Mouse (Mus musculus) C2C12 (cell line): ENCODE measurements around the gene Cabp1. TPM values are rescaled to one million over a fixed set of nuclear protein-coding genes. Genes with fewer than 3 reads are reported as not detected.

Experiments
- H3K27me3 ChIP-seq: one replicate; pipeline ENCODE4 v1.6.1; 2011; ENCODE audit not compliant: control insufficient read depth, insufficient read depth, insufficient read length
- H3K36me3 ChIP-seq: one replicate; pipeline ENCODE4 v1.6.1; 2011; ENCODE audit not compliant: control insufficient read depth, insufficient read depth
- H3K4me3 ChIP-seq: one replicate; pipeline ENCODE4 v1.5.1; 2011; ENCODE audit warnings: mild to moderate bottlenecking, control low read depth; ENCODE audit not compliant: poor library complexity, insufficient read depth, severe bottlenecking
- H3K79me2 ChIP-seq: one replicate; pipeline ENCODE4 v1.6.1; 2011; ENCODE audit not compliant: control insufficient read depth, insufficient read depth
- H3K79me3 ChIP-seq: one replicate; pipeline ENCODE4 v1.6.1; 2011; ENCODE audit warnings: low read depth, control low read depth
- H3ac ChIP-seq: one replicate; pipeline ENCODE3; 2011; ENCODE audit warnings: low read depth; ENCODE audit not compliant: control insufficient read depth, insufficient read length
- CEBPB ChIP-seq: IDR thresholded peaks from one replicate; pipeline ENCODE4 v1.6.1; 2011; ENCODE audit warnings: low read depth, mild to moderate bottlenecking, control low read depth, moderate library complexity
- CTCF ChIP-seq: IDR thresholded peaks from one replicate; pipeline ENCODE4 v1.5.1; 2011; ENCODE audit not compliant: control insufficient read depth, insufficient read depth, insufficient read length
- FOSL1 ChIP-seq: IDR thresholded peaks from one replicate; pipeline ENCODE4 v1.8.0; 2011; ENCODE audit warnings: mild to moderate bottlenecking, low read length; ENCODE audit not compliant: poor library complexity, insufficient read depth, severe bottlenecking
- MAX ChIP-seq: IDR thresholded peaks from one replicate; pipeline ENCODE4 v1.6.1; 2011; ENCODE audit warnings: mild to moderate bottlenecking, control low read depth
- MYOD1 ChIP-seq: IDR thresholded peaks from one replicate; pipeline ENCODE4 v1.6.1; 2011; ENCODE audit warnings: low read depth; ENCODE audit not compliant: control insufficient read depth, insufficient read length
- MYOG ChIP-seq: IDR thresholded peaks from one replicate; pipeline ENCODE4 v1.6.1; 2011; ENCODE audit not compliant: control insufficient read depth, insufficient read length; ENCODE audit errors: extremely low read depth
- USF1 ChIP-seq: IDR thresholded peaks from one replicate; pipeline ENCODE4 v1.6.1; 2011; ENCODE audit warnings: low read depth, mild to moderate bottlenecking, control low read depth, moderate library complexity
- polyA plus RNA-seq: library from polyadenylated mRNA; unstranded; fragments of >200 nt; fragmentation: generic; extraction: Trizol; gene quantifications from one replicate; pipeline ENCODE4 v1.2.1, GENCODE M21; 2012; ENCODE audit warnings: missing spikeins

Cabp1 gene
- polyA plus RNA-seq, 1 experiment = 0.12 TPM

DNA sequence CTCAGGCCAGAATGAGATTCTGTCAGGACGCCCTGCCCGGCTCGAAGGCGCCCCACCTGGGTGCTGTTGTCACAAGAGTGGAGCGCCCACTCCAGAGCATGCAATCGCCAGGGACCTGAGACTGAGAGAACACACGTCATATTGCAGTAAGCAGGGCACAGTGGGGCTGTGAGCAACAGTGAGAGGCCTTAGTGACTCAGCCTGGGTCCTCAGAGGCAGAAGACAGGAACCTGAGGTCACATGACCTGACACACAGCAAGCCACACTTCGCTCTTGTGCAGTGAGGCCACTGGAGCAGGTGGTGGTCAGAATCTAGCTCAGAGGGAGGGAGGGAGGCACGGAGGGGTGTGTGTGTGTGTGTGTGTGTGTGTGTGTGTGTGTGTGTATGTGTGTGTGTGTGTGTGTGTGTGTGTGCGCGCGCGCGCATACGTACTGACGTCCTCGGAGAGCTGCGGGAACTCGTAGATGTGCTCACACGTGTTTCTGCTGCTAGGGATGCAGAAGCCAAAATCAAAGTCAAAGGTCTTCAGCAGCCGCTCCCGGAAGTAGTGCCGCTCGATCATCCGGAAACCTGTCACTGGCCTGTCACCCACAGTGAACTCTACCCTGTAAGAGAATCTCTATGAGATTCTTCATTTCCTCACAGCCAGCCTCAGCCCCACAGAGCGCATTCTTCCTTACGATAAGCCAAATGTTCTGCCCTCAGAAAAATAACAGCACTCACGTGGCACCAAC lies 67.4 kb downstream of the Cabp1 start:
- H3K79me2 ChIP-seq = peaks cover 13% of the 10 kb centered on the region
- H3K36me3 ChIP-seq = peaks cover 46% of the 10 kb centered on the region

DNA sequence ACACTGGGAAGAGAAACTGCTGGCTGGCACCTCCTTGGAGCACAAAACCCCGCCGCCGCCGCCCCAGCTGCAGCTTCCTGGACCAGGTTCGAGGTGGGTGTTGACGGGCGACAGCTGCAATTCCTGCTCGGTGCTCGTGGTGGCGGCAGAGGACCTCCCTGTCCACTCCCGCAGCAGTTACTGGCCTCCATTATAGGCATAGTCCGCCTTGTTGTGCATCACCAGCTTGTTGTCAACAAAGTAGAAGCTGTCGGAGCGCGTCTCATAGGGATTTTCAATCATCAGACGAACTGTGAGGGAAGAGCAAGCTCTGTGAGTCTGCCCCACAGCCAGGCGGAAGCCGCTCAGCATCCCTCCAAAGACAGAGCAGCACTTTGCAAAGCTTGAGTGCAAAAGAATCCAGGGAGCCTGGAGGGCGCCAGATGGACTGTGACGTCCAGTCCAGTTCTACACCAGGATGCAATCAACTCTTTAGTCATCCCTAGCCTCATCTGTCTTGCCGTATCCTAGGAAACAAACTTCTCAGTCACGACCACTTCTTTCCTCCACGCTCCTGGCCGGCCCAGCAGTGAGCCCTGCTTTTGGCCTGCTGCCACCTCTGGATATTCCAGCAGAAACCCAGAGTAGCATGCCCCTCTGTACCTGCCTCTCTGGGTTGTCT lies 68.8 kb downstream of the Cabp1 start:
- H3K79me3 ChIP-seq = no peaks in the 10 kb centered on the region
- H3K36me3 ChIP-seq = peaks cover 46% of the 10 kb centered on the region
- H3K4me3 ChIP-seq = no peak overlapping the region
- H3K79me2 ChIP-seq = no peaks in the 10 kb centered on the region
- H3ac ChIP-seq = no peak overlapping the region
- no peak for TF ChIP-seq MYOD1
- no peak for TF ChIP-seq USF1
- TF ChIP-seq MYOG = no peak
- peak; percentile 96 for TF ChIP-seq CTCF
- no peaks in the 10 kb centered on the region for H3K27me3 ChIP-seq

More for the DNA sequence above, 67.4 kb downstream of the Cabp1 start:
- no peak overlapping the region for H3ac ChIP-seq
- H3K4me3 ChIP-seq = no peak overlapping the region
- no peaks in the 10 kb centered on the region for H3K27me3 ChIP-seq
- H3K79me3 ChIP-seq = peaks cover 2% of the 10 kb centered on the region
- TF ChIP-seq CEBPB (no peak), CTCF (no peak), USF1 (peak; percentile 2)

DNA sequence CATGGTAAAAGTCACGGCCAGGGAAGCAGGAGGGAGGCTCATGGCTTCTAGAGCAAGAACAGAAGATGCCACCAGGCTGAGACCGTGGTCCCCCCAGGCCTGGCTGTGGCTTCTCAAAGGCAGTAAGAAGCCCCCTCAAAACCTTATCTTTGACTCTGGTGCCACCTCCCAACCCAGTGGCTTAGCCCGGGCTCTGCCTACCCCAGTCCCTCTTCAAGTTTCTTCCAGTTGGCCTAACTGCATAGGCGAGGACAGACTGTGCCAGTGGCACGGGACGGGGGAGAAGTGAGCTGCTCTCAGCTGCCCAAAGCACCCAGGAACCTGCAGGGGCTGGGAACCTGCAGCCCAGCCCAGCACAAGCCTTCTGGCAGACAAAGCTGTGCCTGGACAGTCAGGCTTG lies 69.5 kb downstream of the Cabp1 start:
- Histone ChIP-seq H3K27me3 (no peaks in the 10 kb centered on the region), H3K4me3 (no peak overlapping the region), H3ac (no peak overlapping the region), H3K36me3 (peaks cover 43% of the 10 kb centered on the region), H3K79me2 (no peaks in the 10 kb centered on the region), H3K79me3 (no peaks in the 10 kb centered on the region)
- TF ChIP-seq CEBPB = no peak
- TF ChIP-seq USF1 = no peak
- no peak for TF ChIP-seq MYOD1
- TF ChIP-seq FOSL1 = no peak
- no peak for TF ChIP-seq MYOG
- TF ChIP-seq CTCF = no peak
- TF ChIP-seq MAX = no peak

DNA sequence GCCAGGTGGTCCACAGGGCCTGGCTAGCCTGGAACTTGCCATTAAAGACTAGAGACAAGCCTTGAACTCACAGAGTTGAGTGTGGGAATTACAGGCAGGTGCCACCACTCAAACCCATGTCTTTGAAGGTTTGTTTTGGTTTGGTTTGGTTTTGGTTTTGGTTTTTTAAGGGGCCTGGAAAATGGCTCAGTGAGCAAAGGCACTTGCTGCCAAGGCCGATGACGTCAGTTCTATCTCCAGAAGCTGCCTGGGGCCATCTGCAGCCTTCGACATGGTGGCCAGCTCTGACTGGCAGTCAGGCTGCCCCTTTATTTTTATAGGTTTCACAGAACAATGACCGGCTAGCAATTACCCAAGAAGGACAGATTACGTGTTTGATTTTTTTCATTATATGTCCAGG lies 73.2 kb downstream of the Cabp1 start:
- Histone ChIP-seq H3K79me2 (peaks cover 31% of the 10 kb centered on the region), H3K79me3 (peaks cover 19% of the 10 kb centered on the region), H3K36me3 (peaks cover 35% of the 10 kb centered on the region), H3ac (no peak overlapping the region), H3K27me3 (no peaks in the 10 kb centered on the region), H3K4me3 (no peak overlapping the region)
- TF ChIP-seq CTCF = no peak
- no peak for TF ChIP-seq MYOG
- TF ChIP-seq CEBPB = no peak
- TF ChIP-seq MYOD1 = no peak
- no peak for TF ChIP-seq USF1
- TF ChIP-seq FOSL1 = no peak
- TF ChIP-seq MAX = no peak

DNA sequence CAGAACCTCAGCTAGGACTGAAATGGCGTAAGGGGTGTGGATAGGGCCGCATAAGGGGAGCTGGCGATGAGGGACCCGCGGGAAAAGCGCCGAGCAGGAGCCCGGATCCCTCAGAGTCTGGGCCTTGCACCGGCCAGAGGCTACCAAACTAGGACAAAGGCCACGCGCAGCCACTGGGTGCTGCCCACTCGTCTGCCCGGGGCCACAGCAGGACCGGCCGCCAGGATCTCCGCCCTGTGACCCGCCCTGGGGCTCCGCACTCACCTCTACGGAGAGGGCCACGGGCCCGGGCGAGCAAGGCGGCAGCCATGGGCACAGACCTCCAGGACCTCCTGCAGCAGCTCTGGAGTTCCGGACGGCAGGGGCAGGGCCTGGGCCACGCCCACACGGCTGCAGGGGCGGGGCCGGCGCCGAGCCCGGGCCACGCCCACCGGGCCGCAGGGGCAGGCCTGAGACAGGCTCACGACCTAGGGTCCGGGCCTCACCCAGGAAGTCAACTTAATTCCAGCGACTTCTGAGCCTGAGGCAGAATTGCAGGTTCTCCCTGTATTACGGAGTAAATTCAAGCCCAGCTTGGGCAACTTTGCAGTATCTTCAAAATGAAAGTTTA lies 75.1 kb downstream of the Cabp1 start, which contains the start of gene Acads:
Gene Acads, minus strand, starts transcription at position 386 of the 610 bp plus-strand sequence.
- H3K4me3 ChIP-seq = peak within 1 kb of the TSS; percentile 53
- peaks cover 32% of the 10 kb centered on the region for H3K79me2 ChIP-seq
- H3K36me3 ChIP-seq = peaks cover 19% of the 10 kb centered on the region
- peaks cover 19% of the 10 kb centered on the region for H3K79me3 ChIP-seq
- no peak for TF ChIP-seq FOSL1
- TF ChIP-seq MYOD1 = no peak
- no peak for TF ChIP-seq CTCF
- TF ChIP-seq CEBPB = no peak
- no peak for TF ChIP-seq USF1
- peak within 1 kb of the TSS; percentile 89 for H3ac ChIP-seq
- H3K27me3 ChIP-seq = no peaks in the 10 kb centered on the region

Other genes starting within 250 kb of the Cabp1 start
- gene Hnf1a, start 223.3 kb downstream of the Cabp1 start, polyA plus RNA-seq = 0.04 TPM
- 24.5 TPM for gene Sppl3, start 183.2 kb downstream of the Cabp1 start, polyA plus RNA-seq
- 6.5 TPM for gene Gm10401, start 96.1 kb downstream of the Cabp1 start, polyA plus RNA-seq
- 56.9 TPM for gene Acads, start 75.0 kb downstream of the Cabp1 start, polyA plus RNA-seq
- gene Unc119b, start 59.4 kb downstream of the Cabp1 start, polyA plus RNA-seq = 39.0 TPM
- 120 TPM for gene Mlec, start 36.2 kb downstream of the Cabp1 start, polyA plus RNA-seq
- 141 TPM for gene Pop5, start 41.5 kb upstream of the Cabp1 start, polyA plus RNA-seq
- gene Rnf10, start 78.5 kb upstream of the Cabp1 start, polyA plus RNA-seq = 194 TPM
- 27.6 TPM for gene Coq5, start 85.3 kb upstream of the Cabp1 start, polyA plus RNA-seq
- gene Dynll1, start 106.6 kb upstream of the Cabp1 start, polyA plus RNA-seq = 690 TPM
- 113 TPM for gene Srsf9, start 132.8 kb upstream of the Cabp1 start, polyA plus RNA-seq
- 9.3 TPM for gene Gatc, start 146.8 kb upstream of the Cabp1 start, polyA plus RNA-seq
- 36.8 TPM for gene Triap1, start 146.8 kb upstream of the Cabp1 start, polyA plus RNA-seq
- 1,861 TPM for gene Cox6a1, start 154.6 kb upstream of the Cabp1 start, polyA plus RNA-seq
- gene Msi1, start 235.2 kb upstream of the Cabp1 start, polyA plus RNA-seq = 0.90 TPM